Mouse (Mus musculus) small intestine, adult 2 months (tissue): ENCODE data around the gene Zc3h12d. TPM values are rescaled to one million over a fixed set of nuclear protein-coding genes. Genes with fewer than 3 reads are reported as not detected.

Experiments used
- H3K27ac ChIP-seq: fragments of 200-500 bp; 2 replicates; pipeline ENCODE4 v1.5.1; 2012; ENCODE audit warnings: low read depth, low read length, control low read depth, inconsistent platforms; ENCODE audit not compliant: insufficient read depth
- H3K27me3 ChIP-seq: fragments of 200-500 bp; 2 replicates; pipeline ENCODE4 v1.6.1; 2012; ENCODE audit warnings: mild to moderate bottlenecking, moderate library complexity, low read length, inconsistent platforms; ENCODE audit not compliant: control insufficient read depth, insufficient read depth
- H3K36me3 ChIP-seq: fragments of 200-500 bp; 2 replicates; pipeline ENCODE4 v1.6.1; 2012; ENCODE audit warnings: mild to moderate bottlenecking, low read length, control low read depth, inconsistent platforms; ENCODE audit not compliant: control insufficient read depth, insufficient read depth
- H3K4me1 ChIP-seq: fragments of 200-500 bp; 2 replicates; pipeline ENCODE4 v1.6.1; 2012; ENCODE audit warnings: low read length, inconsistent platforms, mixed read lengths; ENCODE audit not compliant: control insufficient read depth, insufficient read depth, insufficient read length
- H3K4me3 ChIP-seq: fragments of 200-500 bp; 2 replicates; pipeline ENCODE4 v1.5.1; 2012; ENCODE audit warnings: low read depth, mild to moderate bottlenecking, control low read depth, inconsistent platforms, low read length, moderate library complexity
- CTCF ChIP-seq: fragments of 200-500 bp; IDR thresholded peaks from 2 replicates; pipeline ENCODE4 v1.5.1; 2012; ENCODE audit warnings: low read depth, mild to moderate bottlenecking, control low read depth, inconsistent platforms, low read length, moderate library complexity, mixed read lengths; ENCODE audit not compliant: insufficient replicate concordance, insufficient read length; ENCODE audit errors: extremely low read depth
- POLR2A ChIP-seq: fragments of 200-500 bp; IDR thresholded peaks from 2 replicates; pipeline ENCODE4 v1.6.1; 2012; ENCODE audit warnings: low read depth, mild to moderate bottlenecking, control low read depth, inconsistent platforms, low read length, moderate library complexity
- WGBS: fragments of 180-500 bp; shearing (Covaris S2); methylation state at CpG from one replicate; pipeline ENCODE4 v1.1.7; 2018; 5-methylcytosine and 5-hydroxymethylcytosine counted together
- polyA plus RNA-seq: library from polyadenylated mRNA; depleted of rRNA; stranded (reverse); fragments of >200 nt; gene quantifications from 2 replicates; pipeline ENCODE4 v1.2.3, GENCODE M21; 2012

The Zc3h12d gene
- polyA plus RNA-seq, 1 experiment = 12.8 TPM

DNA sequence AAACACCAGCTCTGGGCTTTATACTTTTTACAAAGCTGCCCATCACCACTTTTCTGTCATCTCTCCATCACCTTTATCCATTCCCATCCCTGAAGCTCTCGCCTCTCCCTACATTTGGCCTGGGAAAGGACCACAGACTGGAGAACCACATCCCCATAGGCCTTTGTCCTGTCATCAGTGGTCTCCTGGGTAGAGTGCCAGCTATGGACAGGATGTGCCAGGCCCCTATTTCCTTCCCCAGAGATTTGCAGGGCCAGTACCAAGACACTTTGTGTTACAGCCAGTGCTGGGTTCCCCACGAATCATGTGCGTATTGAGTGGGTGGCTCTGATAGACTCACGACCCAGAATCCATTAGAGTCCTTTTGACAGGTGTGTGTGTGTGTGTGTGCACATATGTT lies 13.7 kb downstream of the Zc3h12d start:
- TF ChIP-seq CTCF (no peak), POLR2A (no peak)
- peaks cover 20% of the 10 kb centered on the region; the same call in 1 of the 2 replicates for H3K4me1 ChIP-seq

DNA sequence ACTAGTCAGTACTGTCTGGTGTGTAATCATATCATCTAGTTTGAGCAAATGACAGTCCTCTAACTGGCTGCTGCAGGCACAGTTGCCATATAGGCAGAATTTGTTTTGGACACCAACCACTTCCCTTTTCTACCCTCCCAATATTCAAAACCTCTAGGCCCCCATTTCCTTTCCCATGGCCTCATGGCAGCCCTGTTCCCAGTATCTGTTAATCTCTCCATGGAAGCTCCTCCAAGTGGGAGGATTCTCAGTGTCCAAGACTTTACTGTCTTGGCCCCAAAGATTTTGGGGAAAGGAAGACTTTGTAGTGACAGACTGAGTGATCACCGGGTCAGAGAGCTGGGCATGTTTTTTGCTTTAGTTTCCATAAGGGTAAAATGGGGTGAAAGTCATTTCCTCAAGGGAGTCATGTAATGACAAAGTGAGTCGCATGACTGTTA lies 14.9 kb downstream of the Zc3h12d start:
- H3K27ac ChIP-seq = no peak overlapping the region
- H3K36me3 ChIP-seq = peaks cover 5% of the 10 kb centered on the region; the same call in 1 of the 2 replicates
- no peak for TF ChIP-seq CTCF
- TF ChIP-seq POLR2A = no peak
- 80% methylated on average over 2 of the region's 2 CpGs for WGBS
- H3K27me3 ChIP-seq = no peaks in the 10 kb centered on the region
- H3K4me3 ChIP-seq = no peak overlapping the region
- peaks cover 19% of the 10 kb centered on the region; the same call in 1 of the 2 replicates for H3K4me1 ChIP-seq

More for the DNA sequence above, 13.7 kb downstream of the Zc3h12d start:
- peaks cover 5% of the 10 kb centered on the region; the same call in 1 of the 2 replicates for H3K36me3 ChIP-seq
- no peak overlapping the region for H3K4me3 ChIP-seq
- H3K27me3 ChIP-seq = no peaks in the 10 kb centered on the region
- WGBS = 94% methylated on average over 4 of the region's 4 CpGs
- no peak overlapping the region for H3K27ac ChIP-seq

DNA sequence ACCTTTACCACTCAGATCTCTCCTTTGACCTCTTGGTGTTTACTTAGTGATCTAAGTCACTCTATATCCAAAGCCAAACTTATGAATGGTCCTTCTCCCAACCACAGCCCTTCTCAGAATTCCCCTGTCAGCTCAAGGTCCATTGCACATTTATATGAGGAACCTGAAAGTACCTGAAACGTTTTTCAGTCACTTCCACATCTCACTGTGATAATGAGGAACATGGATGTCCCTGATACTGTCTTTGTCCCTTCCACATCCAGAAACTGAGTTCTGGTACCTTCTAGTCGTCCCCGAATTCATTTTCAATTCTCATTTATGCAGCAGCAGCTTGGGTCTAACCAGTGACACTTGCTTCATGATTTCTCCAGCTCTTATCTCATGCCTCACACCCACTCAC lies 19.6 kb downstream of the Zc3h12d start:
- no peaks in the 10 kb centered on the region for H3K27me3 ChIP-seq
- no peak overlapping the region for H3K4me3 ChIP-seq
- TF ChIP-seq CTCF (no peak), POLR2A (no peak)
- peak overlapping the region; percentile 72 for H3K27ac ChIP-seq
- H3K4me1 ChIP-seq = peaks cover 13% of the 10 kb centered on the region; the same call in 1 of the 2 replicates
- WGBS = 56% methylated on average over 3 of the region's 3 CpGs
- peaks cover 12% of the 10 kb centered on the region for H3K36me3 ChIP-seq

DNA sequence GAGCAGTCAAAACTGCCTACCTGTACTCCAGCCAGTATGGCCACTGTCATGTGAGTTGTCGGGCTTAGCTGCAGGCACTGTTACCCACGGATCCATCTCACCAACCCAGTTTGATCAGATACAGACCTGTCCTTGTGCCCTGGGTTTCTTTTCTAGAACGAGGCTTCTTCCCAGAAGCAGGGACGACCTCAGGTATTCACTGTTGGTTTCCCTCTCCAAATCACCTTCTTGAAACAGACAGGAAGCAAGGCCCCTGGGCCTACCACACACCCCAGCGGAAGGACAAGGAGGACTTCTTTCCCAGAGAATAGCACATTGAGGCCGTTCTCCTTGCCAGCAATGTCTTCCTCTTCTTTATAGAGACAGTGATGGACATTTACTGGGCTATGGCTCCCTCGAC lies 28.2 kb downstream of the Zc3h12d start:
- Histone ChIP-seq H3K36me3 (peaks cover 17% of the 10 kb centered on the region), H3K4me1 (peaks cover 23% of the 10 kb centered on the region), H3K27ac (no peak overlapping the region), H3K4me3 (no peak overlapping the region), H3K27me3 (no peaks in the 10 kb centered on the region)
- WGBS = 92% methylated on average over 7 of the region's 7 CpGs
- TF ChIP-seq POLR2A (no peak), CTCF (no peak)

DNA sequence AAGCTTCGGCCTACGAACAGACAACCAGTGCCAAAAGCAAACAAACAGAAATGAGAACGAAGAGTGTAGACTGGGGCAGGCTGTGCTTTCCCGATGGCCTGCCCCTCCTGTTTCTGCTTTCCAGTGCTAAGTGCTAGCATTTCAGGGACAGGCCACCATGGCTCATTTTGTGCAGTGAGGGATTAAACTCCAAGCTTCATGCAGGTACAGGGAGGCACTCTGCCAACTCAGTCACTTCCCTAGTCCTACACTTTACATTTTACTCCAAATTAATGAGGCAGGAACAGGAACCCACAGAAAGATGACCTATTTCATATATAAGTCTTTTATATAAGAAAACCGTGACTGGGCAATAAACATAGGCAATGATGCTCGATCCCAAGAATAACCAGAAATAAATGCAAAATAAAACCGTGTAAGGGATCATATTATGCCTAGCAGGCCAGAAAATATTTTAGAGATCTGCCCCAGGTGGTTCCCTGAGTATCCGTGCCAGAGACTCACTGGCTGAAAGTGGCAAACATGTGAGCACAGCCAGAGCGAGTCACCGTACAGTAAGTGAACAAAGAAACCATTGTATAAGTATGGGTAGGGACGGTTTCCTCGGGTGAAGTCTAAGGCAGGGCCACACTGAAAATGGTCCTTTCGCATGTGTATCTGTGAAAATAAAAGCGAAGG lies 29.1 kb downstream of the Zc3h12d start:
- 39% methylated on average over 14 of the region's 14 CpGs for WGBS
- Histone ChIP-seq H3K27ac (peak overlapping the region; percentile 93), H3K4me1 (peaks cover 23% of the 10 kb centered on the region), H3K36me3 (peaks cover 15% of the 10 kb centered on the region), H3K4me3 (no peak overlapping the region), H3K27me3 (no peaks in the 10 kb centered on the region)
- TF ChIP-seq CTCF (no peak), POLR2A (no peak)

DNA sequence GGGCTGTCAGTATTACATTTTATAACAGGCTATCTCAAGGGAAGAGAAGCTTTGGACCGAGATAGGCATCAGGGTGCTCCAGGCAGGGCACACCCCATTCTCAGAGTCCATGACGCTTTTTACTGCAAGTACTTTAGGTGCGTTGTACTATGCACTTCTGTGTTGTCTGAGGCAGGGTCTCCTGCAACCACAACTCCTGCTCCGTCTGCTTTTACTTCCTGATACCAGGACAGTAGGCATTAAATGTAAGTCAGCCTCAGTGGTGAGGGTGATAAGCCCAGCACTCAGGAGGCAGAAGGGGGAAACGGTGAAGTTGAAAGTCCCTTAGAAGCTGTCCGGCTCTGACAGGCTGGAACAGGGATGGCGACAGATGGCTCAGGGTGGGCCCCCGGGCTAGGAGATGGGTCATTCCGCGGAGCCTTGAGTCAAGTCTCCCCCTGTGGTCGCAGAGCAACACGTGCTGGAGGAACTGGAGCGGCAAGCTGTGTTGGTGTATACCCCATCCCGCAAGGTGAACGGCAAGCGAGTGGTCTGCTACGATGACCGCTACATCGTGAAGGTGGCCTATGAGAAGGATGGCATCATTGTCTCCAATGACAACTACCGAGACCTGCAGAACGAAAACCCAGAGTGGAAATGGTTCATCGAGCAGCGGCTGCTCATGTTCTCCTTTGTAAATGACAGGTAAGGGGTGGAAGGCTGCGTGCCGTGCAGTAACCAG lies 29.8 kb downstream of the Zc3h12d start:
- TF ChIP-seq POLR2A = no peak
- TF ChIP-seq CTCF = no peak
- Histone ChIP-seq H3K4me1 (peaks cover 23% of the 10 kb centered on the region), H3K27ac (peak overlapping the region; percentile 93), H3K27me3 (no peaks in the 10 kb centered on the region), H3K4me3 (peak overlapping the region; percentile 46), H3K36me3 (peaks cover 22% of the 10 kb centered on the region)
- WGBS = 74% methylated on average over 25 of the region's 25 CpGs

DNA sequence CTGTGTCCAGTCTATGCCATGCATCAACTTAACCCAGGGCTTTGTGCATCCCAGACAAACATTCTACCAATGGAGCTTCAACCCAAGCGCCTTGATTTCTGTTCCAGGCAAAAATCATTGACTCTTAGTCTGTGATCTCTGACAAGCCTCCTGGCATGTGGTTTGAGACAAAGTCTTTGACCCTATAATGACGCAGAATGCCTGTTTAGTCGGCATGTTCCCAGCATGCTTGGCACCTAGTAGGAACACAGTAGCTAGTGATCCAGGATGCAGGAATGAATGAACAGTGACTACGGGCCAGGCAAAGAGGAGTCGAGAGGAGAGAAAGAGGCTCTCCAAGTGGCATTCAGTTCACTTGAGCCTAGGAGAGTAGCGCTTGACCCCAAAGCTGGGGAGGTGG lies 31.1 kb downstream of the Zc3h12d start:
- no peak for TF ChIP-seq CTCF
- no peak for TF ChIP-seq POLR2A
- H3K27me3 ChIP-seq = no peaks in the 10 kb centered on the region
- peaks cover 32% of the 10 kb centered on the region for H3K36me3 ChIP-seq
- H3K4me1 ChIP-seq = peaks cover 23% of the 10 kb centered on the region
- H3K4me3 ChIP-seq = no peak overlapping the region
- 94% methylated on average over 6 of the region's 6 CpGs for WGBS
- H3K27ac ChIP-seq = no peak overlapping the region
